Mouse (Mus musculus) CD4-positive naive resting alpha-beta T cell, adult 76 days (primary cell): ENCODE data around the gene Tmem11. TPM values are rescaled to one million over a fixed set of nuclear protein-coding genes. Genes with fewer than 3 reads are reported as not detected.

Source experiments
- total RNA-seq: library from RNA; stranded (reverse); gene quantifications from one replicate; pipeline ENCODE4 v1.2.4, GENCODE M21; 2023

Tmem11 gene
- total RNA-seq = 26.3 TPM

GRCm38 (mm10) chr11:60878675-60879294 lies at the start of gene Tmem11:
Gene Tmem11, minus strand, starts transcription at chr11:60879272.

GRCm38 (mm10) chr11:60914491-60914890 lies 35.4 kb upstream of the Tmem11 start, which contains the start of gene Natd1:
Gene Natd1, minus strand, starts transcription at chr11:60914750.

GRCm38 (mm10) chr11:60830433-60831052 lies 48.5 kb downstream of the Tmem11 start, which contains the start of gene Dhrs7b:
Gene Dhrs7b, plus strand, starts transcription at chr11:60830631.

Other genes with a start within 250 kb of the Tmem11 start
- gene Llgl1, start 179.5 kb downstream of the Tmem11 start, total RNA-seq = 31.2 TPM
- 158 TPM for gene Flii, start 152.0 kb downstream of the Tmem11 start, total RNA-seq
- gene Mief2, start 150.9 kb downstream of the Tmem11 start, total RNA-seq = 14.3 TPM
- gene Top3a, start 101.9 kb downstream of the Tmem11 start, total RNA-seq = 24.5 TPM
- 86.8 TPM for gene Smcr8, start 101.7 kb downstream of the Tmem11 start, total RNA-seq
- 11.4 TPM for gene Shmt1, start 67.6 kb downstream of the Tmem11 start, total RNA-seq
- gene Dhrs7b, start 48.6 kb downstream of the Tmem11 start, total RNA-seq = 11.8 TPM
- 12.4 TPM for gene Natd1, start 35.5 kb upstream of the Tmem11 start, total RNA-seq
- 28.3 TPM for gene Map2k3, start 52.8 kb upstream of the Tmem11 start, total RNA-seq
- gene Kcnj12, start 143.3 kb upstream of the Tmem11 start, total RNA-seq = not detected
- gene Tnfrsf13b, start 247.5 kb upstream of the Tmem11 start, total RNA-seq = 23.4 TPM